Mouse (Mus musculus) midbrain, embryonic 14.5 days (tissue): ENCODE data around the gene Bcl2l1. TPM values are rescaled to one million over a fixed set of nuclear protein-coding genes. Genes with fewer than 3 reads are reported as not detected.

ENCODE experiments used
- ATAC-seq: fragments of 200-750 bp; cut with Nextera tagmentation; 2 replicates; pipeline ENCODE4 v1.8.0; 2017; ENCODE audit warnings: moderate number of reproducible peaks, moderate library complexity; ENCODE audit not compliant: low FRiP score, low TSS enrichment
- DNase-seq: peaks from one replicate; pipeline ENCODE4 v3.0.0-alpha.2; 2015
- H3K27ac ChIP-seq: fragments of 300-500 bp; sonication (generic); replicated peaks from 2 replicates; pipeline ENCODE4 v1.5.1; 2014; ENCODE audit warnings: mild to moderate bottlenecking, low read depth, low read length, moderate library complexity
- H3K27me3 ChIP-seq: fragments of 300-500 bp; sonication (generic); 2 replicates; pipeline ENCODE4 v1.6.1; 2014; ENCODE audit warnings: low read length, control low read depth, mixed read lengths; ENCODE audit not compliant: control insufficient read depth, insufficient read depth
- H3K36me3 ChIP-seq: fragments of 300-500 bp; sonication (generic); 2 replicates; pipeline ENCODE4 v1.6.1; 2014; ENCODE audit warnings: low read length, control low read depth; ENCODE audit not compliant: control insufficient read depth, insufficient read depth
- H3K4me1 ChIP-seq: fragments of 300-500 bp; sonication (generic); 2 replicates; pipeline ENCODE4 v1.6.1; 2014; ENCODE audit warnings: mild to moderate bottlenecking, antibody characterized with exemption, low read length, control low read depth; ENCODE audit not compliant: control insufficient read depth, insufficient read depth
- H3K4me2 ChIP-seq: fragments of 300-500 bp; sonication (generic); 2 replicates; pipeline ENCODE4 v1.6.1; 2014; ENCODE audit warnings: mild to moderate bottlenecking, low read length, moderate library complexity
- H3K4me3 ChIP-seq: fragments of 300-500 bp; sonication (generic); replicated peaks from 2 replicates; pipeline ENCODE4 v1.5.1; 2014; ENCODE audit warnings: low read depth, low read length
- H3K9ac ChIP-seq: fragments of 300-500 bp; sonication (generic); replicated peaks from 2 replicates; pipeline ENCODE4 v1.6.1; 2014; ENCODE audit warnings: mild to moderate bottlenecking, low read length, moderate library complexity
- H3K9me3 ChIP-seq: fragments of 300-500 bp; sonication (generic); 2 replicates; pipeline ENCODE4 v1.6.1; 2016; ENCODE audit warnings: low read length, control low read depth, mixed read lengths; ENCODE audit not compliant: control insufficient read depth
- WGBS: fragments of 180-500 bp; shearing (Covaris S2); extraction: QIAGEN DNeasy Blood & Tissue Kit; methylation state at CpG from one replicate; pipeline ENCODE4 v1.1.7; 2014; 5-methylcytosine and 5-hydroxymethylcytosine counted together
- polyA plus RNA-seq: library from polyadenylated mRNA; unstranded; fragments of >200 nt; fragmentation: Nextera tagmentation; extraction: Ambion mirVana; gene quantifications from 2 replicates; pipeline ENCODE4 v1.2.1, GENCODE M21; 2014

Gene Bcl2l1
- polyA plus RNA-seq, 1 experiment from 2014 or later: 208 TPM

DNA sequence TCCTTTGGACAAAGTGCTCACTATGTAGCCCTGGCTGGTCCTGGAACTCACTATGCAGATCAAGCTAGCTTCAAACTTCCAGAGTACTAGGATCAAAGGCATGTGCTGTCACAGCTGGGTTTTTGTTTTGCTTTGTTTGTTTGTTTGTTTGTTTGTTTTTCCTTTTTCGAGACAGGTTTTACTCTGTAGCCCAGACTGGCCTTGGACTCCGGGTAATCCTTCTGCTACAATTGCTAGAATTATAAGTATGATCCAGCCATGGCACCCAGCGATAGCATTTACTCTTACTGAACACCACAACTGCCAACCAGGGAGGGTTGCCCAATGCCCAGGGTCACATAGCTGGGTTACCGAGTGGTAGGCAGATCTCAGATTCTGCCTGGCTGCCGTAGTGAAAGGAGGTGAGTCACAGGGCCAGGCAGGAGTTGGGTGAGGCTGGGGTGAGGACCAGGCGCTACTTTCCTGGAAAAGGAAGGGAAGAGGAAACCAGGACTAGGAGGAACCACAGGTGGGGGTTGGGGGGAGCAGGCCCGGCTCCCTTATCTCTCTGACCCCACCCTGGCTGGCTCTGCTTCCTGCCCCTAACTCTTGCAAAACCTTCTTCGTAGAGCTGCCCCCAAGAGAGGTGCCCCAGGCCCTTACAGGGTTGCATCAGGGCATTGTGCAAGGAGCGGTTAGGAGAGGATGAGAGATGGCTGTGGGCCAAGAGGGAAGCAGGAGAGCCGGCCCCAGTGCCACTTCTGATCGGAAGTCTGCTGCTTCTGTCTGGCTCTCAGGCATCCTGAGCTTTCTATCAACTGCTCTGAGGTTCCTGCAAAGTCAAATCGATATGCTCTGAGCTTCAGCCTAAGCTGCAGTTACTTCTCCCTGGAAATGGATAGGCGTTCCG lies 90.1 kb downstream of the Bcl2l1 start:
- Histone ChIP-seq H3K9ac (no peak overlapping the region), H3K4me2 (peak overlapping the region; percentile 13; the same call in 1 of the 2 replicates), H3K27me3 (no peaks in the 10 kb centered on the region), H3K4me3 (no peak overlapping the region), H3K27ac (no peak overlapping the region), H3K36me3 (no peaks in the 10 kb centered on the region), H3K4me1 (peaks cover 24% of the 10 kb centered on the region), H3K9me3 (no peaks in the 10 kb centered on the region)
- ATAC-seq: 0 out of 2 replicates have a peak, but pooled peaks have one; percentile 29
- 53% methylated on average over 14 of the region's 14 CpGs for WGBS
- DNase-seq: peak; percentile 75

DNA sequence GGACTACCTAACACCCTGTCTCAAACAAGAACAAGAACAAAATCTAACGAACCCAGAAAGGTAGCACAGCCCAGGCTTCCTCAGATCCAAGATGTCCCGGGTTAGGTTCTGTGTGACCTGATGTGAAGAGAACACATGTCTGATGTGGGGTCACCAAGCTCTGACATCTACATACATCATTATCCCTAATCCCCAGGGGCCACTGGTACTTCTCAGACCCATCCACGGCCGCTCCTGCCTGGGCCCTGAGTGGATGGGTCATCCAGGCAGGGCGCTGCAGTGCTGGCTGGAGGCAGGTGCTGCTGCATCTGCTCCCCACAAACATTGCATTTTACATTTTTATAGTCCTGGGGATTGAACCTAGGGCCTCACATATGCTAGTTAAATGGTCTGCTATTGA lies 91.0 kb downstream of the Bcl2l1 start:
- Histone ChIP-seq H3K9me3 (no peaks in the 10 kb centered on the region), H3K27me3 (no peaks in the 10 kb centered on the region), H3K4me3 (no peak overlapping the region), H3K27ac (no peak overlapping the region), H3K4me1 (peaks cover 33% of the 10 kb centered on the region), H3K9ac (no peak overlapping the region), H3K4me2 (no peak overlapping the region), H3K36me3 (no peaks in the 10 kb centered on the region)
- DNase-seq: no peak
- no peak for ATAC-seq
- WGBS: 59% methylated on average over 5 of the region's 5 CpGs

GRCm38 (mm10) chr2:152739842-152740260 lies 91.7 kb downstream of the Bcl2l1 start:
- WGBS: 24% methylated on average over 3 of the region's 3 CpGs
- peak overlapping the region; percentile 90 for H3K4me2 ChIP-seq
- no peak overlapping the region for H3K9ac ChIP-seq
- H3K27me3 ChIP-seq: no peaks in the 10 kb centered on the region
- DNase-seq (no peak), ATAC-seq (no peak)
- H3K9me3 ChIP-seq: no peaks in the 10 kb centered on the region
- peaks cover 36% of the 10 kb centered on the region for H3K4me1 ChIP-seq
- peak overlapping the region; percentile 55; the same call in 1 of the 2 replicates for H3K27ac ChIP-seq
- H3K4me3 ChIP-seq: no peak overlapping the region
- no peaks in the 10 kb centered on the region for H3K36me3 ChIP-seq

- Histone ChIP-seq H3K4me1 (peaks cover 40% of the 10 kb centered on the region), H3K36me3 (no peaks in the 10 kb centered on the region), H3K4me3 (peak overlapping the region; percentile 38), H3K9ac (peak overlapping the region; percentile 64), H3K9me3 (no peaks in the 10 kb centered on the region), H3K4me2 (peak overlapping the region; percentile 90), H3K27me3 (no peaks in the 10 kb centered on the region), H3K27ac (peak overlapping the region; percentile 55; the same call in 1 of the 2 replicates)
- under 1% methylated on average over 36 of the region's 36 CpGs for whole genome bisulfite sequencing
- DNase-seq: peak; percentile 70
- peak; percentile 13; the same call in 1 of the 2 replicates for ATAC-seq
Observed at GRCm38 (mm10) chr2:152739031-152739841, 92.3 kb downstream of the Bcl2l1 start.

- WGBS: 55% methylated on average over 2 of the region's 2 CpGs
- H3K36me3 ChIP-seq: no peaks in the 10 kb centered on the region
- ATAC-seq (no peak), DNase-seq (no peak)
- H3K4me3 ChIP-seq: peak overlapping the region; percentile 45
- peak overlapping the region; percentile 34; the same call in 1 of the 2 replicates for H3K9ac ChIP-seq
- no peaks in the 10 kb centered on the region for H3K9me3 ChIP-seq
- H3K27ac ChIP-seq: peak overlapping the region; percentile 49
- no peaks in the 10 kb centered on the region for H3K27me3 ChIP-seq
- H3K4me2 ChIP-seq: peak overlapping the region; percentile 90
- H3K4me1 ChIP-seq: peaks cover 40% of the 10 kb centered on the region
Observed at GRCm38 (mm10) chr2:152738341-152738740, 93.2 kb downstream of the Bcl2l1 start.

- ATAC-seq (no peak), DNase-seq (no peak)
- Histone ChIP-seq H3K9ac (peak overlapping the region; percentile 52; the same call in 1 of the 2 replicates), H3K4me2 (peak overlapping the region; percentile 90), H3K4me1 (peaks cover 40% of the 10 kb centered on the region), H3K4me3 (peak overlapping the region; percentile 45), H3K9me3 (no peaks in the 10 kb centered on the region), H3K27ac (peak overlapping the region; percentile 49), H3K36me3 (no peaks in the 10 kb centered on the region), H3K27me3 (no peaks in the 10 kb centered on the region)
- 9% methylated on average over 10 of the region's 10 CpGs for WGBS
Observed at GRCm38 (mm10) chr2:152737306-152738221, 94.0 kb downstream of the Bcl2l1 start.

GRCm38 (mm10) chr2:152736748-152737147 lies 94.8 kb downstream of the Bcl2l1 start:
- Histone ChIP-seq H3K36me3 (no peaks in the 10 kb centered on the region), H3K27ac (peak overlapping the region; percentile 27), H3K4me3 (peak overlapping the region; percentile 45), H3K27me3 (no peaks in the 10 kb centered on the region), H3K4me2 (peak overlapping the region; percentile 90), H3K4me1 (peaks cover 40% of the 10 kb centered on the region), H3K9ac (peak overlapping the region; percentile 52), H3K9me3 (no peaks in the 10 kb centered on the region)
- ATAC-seq (no peak), DNase-seq (peak; percentile 69)
- under 1% methylated on average over 22 of the region's 22 CpGs for WGBS
